Mouse (Mus musculus): Measurements from ENCODE around the gene Fbxw7.

DNA sequence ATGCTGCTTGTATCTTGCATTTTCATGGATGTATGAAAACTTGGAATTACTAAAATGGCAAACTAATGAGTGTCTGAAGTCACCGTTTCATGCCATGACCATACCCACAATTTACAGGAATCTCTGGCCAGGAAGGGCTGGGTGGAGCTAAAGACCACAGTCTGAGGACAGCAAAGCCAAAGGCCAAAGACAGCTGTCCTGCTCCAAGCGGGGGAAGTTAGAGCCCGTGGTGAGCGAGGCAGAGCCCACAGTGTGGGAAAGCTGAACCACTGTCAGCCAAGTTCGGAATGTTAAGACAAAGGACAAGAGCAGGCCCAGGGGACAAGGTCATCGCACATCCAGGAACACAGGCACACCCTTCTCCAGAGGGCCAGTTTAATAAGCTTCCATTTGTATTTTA, 45.7 kb upstream of the Fbxw7 start:
- no peak for TF ChIP-seq CTCF (IDR thresholded peaks at IDR 0.05; ENCODE audit: low read depth, low read length)
- no peak for TF ChIP-seq GATA2 (IDR thresholded peaks at IDR 0.05; ENCODE audit: borderline replicate concordance, low read depth, low read length)
- no peak for TF ChIP-seq GATA1 (IDR thresholded peaks at IDR 0.05; ENCODE audit: borderline replicate concordance, low read length)

Measured in G1E (cell line).